Mouse (Mus musculus) Muller cell, postnatal 12 days (primary cell): Measurements from ENCODE around the gene Arxes2.
A peak's percentile ranks its signal among the peaks of the same experiment; 100 is the strongest.
"Not testable (repeated sequence)": the region's sequence is repeated elsewhere in the genome, so short reads cannot be mapped to it uniquely, and the experiment has no call there.

Experiments
- DNase-seq: peaks from one replicate; pipeline ENCODE4 v3.0.0-alpha.2; 2015; ENCODE audit errors: inconsistent ontology term

Gene Arxes2

GRCm38 (mm10) chrX:135993664-135994119, at the start of gene Arxes2:
Arxes2 (plus strand) TSS chrX:135993824.
- DNase-seq = not testable (repeated sequence)

GRCm38 (mm10) chrX:135948699-135949437, 44.8 kb upstream of the Arxes2 start:
- DNase-seq = no peak

GRCm38 (mm10) chrX:135956988-135957690, 36.5 kb upstream of the Arxes2 start:
- DNase-seq = no peak

DNA sequence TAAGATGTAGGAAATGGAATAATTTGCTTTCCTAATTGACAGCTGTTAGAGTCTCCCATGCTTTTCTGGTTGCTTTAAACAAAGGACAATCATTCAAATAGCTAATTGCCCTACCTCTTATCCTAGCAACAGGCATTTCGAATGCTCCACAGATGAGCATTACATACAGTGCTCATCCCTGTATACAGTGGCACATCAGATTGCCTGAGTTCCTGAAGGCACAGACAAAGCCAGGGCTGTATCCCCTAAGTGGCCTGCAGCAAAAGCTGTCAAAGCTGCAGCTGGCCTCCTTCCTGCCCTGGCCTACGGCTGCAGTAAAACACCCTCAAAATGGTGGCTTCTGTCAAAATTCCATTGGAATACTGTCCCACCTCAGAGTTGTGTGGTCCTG, 35.9 kb upstream of the Arxes2 start:
- no peak for DNase-seq

GRCm38 (mm10) chrX:135958589-135959225, 34.9 kb upstream of the Arxes2 start:
- DNase-seq = no peak

GRCm38 (mm10) chrX:135959536-135959935, 34.1 kb upstream of the Arxes2 start:
- no peak for DNase-seq

GRCm38 (mm10) chrX:135962342-135962741, 31.3 kb upstream of the Arxes2 start:
- no peak for DNase-seq

DNA sequence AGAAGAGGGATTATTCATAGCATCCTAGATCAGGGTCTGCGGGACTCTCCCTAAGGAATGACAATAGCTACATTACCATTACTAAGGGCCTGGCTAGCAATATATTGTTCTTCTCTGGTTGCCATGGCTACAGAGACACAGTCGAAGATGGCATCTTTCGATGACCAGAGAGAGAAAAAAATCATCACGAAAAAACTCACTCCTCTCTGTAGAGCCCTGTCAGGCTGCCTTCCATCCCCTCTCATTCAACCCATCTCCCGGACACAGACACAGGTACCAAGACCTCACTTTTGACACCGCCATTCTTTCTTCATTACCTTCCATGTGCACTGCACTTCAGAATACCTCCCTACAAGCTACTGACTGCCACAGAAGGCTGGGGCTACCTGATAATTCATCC, 30.5 kb upstream of the Arxes2 start:
- no peak for DNase-seq

DNA sequence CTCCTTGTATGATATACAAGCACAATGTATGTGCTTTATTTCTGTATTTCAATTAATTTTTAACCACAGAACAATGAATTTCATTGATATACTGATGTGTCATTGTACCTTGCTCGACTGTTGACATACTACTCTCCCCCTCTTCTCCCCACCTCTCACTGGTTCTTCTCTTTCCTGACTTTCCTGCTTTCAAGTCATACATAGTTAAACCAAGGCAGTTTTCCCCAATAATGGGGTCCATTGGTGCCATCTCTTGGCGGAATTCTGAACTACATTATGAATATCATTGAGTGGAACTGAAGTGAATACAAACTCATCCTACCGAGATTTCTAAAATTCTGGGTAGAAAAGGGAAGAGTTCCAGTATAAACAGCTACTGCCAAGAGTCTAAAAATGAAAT, 30.0 kb upstream of the Arxes2 start:
- peak; percentile 12 for DNase-seq

- DNase-seq = no peak
Observed at GRCm38 (mm10) chrX:135973597-135974423, 19.8 kb upstream of the Arxes2 start.

DNA sequence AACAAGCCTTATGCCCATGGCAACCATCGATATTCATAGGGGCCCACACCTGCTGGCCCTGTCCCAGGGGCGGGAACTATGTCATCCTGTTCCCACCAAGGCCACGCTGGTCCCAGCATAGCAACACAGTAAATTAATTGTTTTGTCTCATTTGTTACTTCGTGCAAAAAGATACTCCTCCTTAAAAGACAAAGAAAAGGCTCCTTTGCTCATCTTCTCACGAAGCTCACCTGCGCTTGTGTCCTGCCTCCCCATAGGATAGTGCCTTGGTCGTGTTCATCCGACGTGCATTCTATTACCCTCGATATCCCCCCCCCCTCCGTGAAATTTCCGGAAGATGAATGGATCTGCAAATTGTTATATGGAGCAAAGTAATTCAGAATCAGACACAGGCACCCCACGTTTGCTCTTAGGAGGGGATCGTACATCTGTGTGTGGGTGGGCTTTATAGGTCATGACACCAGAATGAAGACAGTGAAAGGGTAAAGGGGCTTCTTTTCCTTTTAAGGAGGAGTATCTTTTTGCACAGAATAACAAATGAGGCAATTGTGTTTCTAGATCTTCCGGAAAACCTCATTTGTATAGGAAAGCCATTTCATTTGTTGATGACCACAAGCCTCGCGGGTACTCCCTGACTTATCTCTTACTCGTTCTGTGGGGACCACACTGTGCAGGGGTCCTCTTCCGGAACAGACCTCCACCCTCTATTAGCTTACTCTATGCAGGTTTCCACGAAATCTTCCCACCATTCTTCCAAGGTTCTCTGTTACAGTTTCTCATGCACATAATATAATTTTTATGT, 19.0 kb upstream of the Arxes2 start:
- no peak for DNase-seq

- peak; percentile 40 for DNase-seq
Observed at GRCm38 (mm10) chrX:135975226-135975552, 18.4 kb upstream of the Arxes2 start.

DNA sequence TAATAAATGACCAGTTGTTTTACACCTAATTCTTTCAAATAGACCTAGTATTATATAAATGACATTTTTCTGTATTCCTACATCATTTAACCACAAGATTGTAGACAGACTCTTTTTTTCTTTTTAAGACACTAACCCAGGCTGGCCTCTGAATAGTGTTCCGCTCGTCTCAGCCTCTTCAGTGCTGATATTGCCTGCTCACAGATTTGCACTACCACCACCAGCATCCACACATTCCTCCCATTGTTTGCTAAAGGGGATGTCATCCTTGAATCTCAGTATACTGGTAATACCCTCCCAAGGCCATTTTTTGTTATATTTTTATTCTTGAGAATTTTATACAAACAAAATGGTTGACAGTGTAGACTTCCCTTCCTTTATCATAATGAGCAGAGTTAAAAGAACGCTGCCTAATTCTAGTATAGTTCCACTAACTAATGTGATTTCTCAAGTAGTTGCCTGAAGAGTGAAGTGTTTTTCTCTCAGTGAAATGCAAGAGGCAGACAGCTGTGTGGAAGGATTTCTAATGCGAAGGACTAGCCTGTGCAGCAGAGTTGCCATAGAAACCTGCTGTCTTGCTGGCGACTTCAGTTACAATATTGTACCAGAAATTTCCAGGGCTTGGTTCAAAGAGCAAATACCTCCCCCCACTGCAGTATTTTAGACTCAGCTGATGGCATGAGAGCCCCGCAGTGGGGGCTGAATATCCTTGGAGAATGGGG, 8.9 kb upstream of the Arxes2 start:
- DNase-seq = no peak

DNA sequence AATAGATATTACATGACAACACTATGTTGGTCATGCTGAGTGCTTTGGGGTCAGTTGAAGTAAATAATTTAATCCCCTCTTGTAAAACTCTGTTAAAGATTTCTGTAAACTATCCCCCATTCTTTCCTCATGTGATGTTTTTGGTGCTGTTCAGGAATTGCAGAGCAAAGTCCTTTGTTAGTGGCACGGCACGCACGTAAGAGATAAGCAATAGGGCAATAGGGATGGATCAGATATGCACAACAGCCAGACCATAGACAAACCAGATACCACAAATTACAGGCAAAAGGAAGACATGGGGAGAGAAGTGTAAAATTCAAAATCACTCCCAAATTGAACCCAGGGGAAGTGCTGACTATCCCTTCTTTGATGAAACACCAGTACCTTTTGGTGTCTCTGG, 7.4 kb upstream of the Arxes2 start:
- DNase-seq = no peak

DNA sequence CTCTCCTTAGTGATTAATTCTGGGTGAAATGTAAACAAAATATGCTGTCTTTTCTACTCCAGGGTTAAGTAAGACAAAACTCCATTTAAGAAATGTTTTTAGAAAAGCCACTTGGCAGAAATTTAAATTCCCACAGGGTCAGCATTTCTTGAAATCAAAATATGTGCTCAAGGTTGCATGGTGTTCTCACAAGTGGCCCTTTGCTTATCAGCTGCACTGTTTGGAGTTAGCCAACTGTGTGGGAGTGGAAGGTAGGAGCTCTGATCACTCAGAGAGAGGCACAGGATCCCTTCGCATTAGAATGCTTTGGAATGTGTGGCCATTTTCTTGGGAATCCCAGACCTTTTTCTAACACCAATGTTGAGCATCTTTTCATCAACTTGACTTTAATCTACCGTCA, 3.0 kb upstream of the Arxes2 start:
- DNase-seq = no peak

- not testable (repeated sequence) for DNase-seq
Observed at GRCm38 (mm10) chrX:135993192-135993594, 431 bp upstream of the Arxes2 start.

DNA sequence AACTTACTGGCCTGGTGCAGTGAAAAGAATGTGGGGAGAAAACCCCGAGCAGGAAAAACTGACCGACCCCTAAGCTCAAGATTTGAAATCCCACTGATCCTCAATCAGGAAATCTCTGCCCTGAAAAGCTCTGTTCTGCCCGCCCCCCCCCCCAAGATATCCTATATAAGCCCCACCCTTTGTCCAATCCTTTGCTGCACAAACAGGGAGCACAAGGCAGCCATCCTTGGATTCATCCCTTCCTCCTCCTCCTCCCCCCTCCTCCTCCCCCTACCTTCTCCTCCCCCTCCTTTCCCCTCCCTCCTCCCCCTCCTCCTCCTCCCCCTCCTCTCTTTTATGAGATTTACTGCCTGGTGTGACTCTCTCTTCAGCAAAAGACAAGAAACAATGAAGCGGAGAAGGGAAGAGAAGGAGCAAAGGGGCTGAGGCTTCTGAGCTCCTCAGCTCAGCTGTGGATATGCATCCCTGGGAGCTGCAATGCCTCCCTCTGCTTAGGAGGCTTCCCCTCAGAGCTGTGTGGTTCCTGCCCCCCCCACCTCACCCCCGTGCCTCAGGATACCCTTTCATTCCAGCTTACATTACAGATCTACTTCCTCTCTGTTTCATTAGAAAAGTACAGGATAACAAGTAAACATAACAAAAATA, 13.7 kb downstream of the Arxes2 start:
- no peak for DNase-seq

GRCm38 (mm10) chrX:136014392-136014791, 20.8 kb downstream of the Arxes2 start:
- DNase-seq = no peak

GRCm38 (mm10) chrX:136030331-136030730, 36.7 kb downstream of the Arxes2 start:
- DNase-seq = no peak
